In the genomic region with DNA sequence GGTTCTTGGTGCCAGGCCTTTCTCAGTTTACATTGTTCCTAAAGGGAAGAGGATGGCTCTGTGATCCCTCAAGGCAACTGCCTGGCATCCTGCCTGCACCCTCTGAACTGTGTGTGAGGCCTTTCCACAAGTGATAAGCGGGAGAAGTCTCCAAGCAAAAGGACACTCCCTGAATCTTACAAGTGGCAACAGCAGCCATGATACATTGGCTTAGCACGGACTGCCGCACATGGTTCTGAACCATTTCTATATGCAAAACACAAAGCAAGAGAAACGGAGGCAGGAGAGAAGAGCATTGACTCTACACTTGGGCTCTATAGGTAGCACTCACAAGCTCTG, we compare ENCODE assay signal across 8 mouse cellular contexts. TPM values are rescaled to one million over a fixed set of nuclear protein-coding genes. Genes with fewer than 3 reads are reported as not detected.
DNase-seq lines count a peak whose midpoint lies in the region; ATAC-seq and TF ChIP-seq lines count a peak whose summit lies in the region.

No protein-coding gene starts in this region.

- no peaks in the 10 kb centered on the region for H3K27me3 ChIP-seq in lung, postnatal 0 days (replicated peaks; ENCODE audit: insufficient read depth, low read length)
- H3K27me3 ChIP-seq in intestine, embryonic 15.5 days (replicated peaks) = no peaks in the 10 kb centered on the region
- no peaks in the 10 kb centered on the region for H3K27me3 ChIP-seq in small intestine, adult 2 months (ENCODE audit: control insufficient read depth, insufficient read depth, low read length)

- H3K36me3 ChIP-seq in lung, postnatal 0 days (ENCODE audit: insufficient read depth, low read length) = no peaks in the 10 kb centered on the region
- no peaks in the 10 kb centered on the region for H3K36me3 ChIP-seq in intestine, embryonic 15.5 days
- H3K36me3 ChIP-seq in small intestine, adult 2 months (ENCODE audit: control insufficient read depth, insufficient read depth, low read length) = no peaks in the 10 kb centered on the region

- H3K4me3 ChIP-seq in lung, postnatal 0 days (ENCODE audit: low read depth, low read length) = no peak overlapping the region
- no peak overlapping the region for H3K4me3 ChIP-seq in lung, adult 2 months (replicated peaks; ENCODE audit: extremely low read depth, low read depth, low read length)
- no peak overlapping the region for H3K4me3 ChIP-seq in intestine, embryonic 15.5 days (replicated peaks)
- no peak overlapping the region; the same call in 1 of the 2 replicates for H3K4me3 ChIP-seq in small intestine, adult 2 months (ENCODE audit: low read depth, low read length)

- peak overlapping the region; percentile 87 for H3K27ac ChIP-seq in lung, postnatal 0 days (ENCODE audit: low read length)
- H3K27ac ChIP-seq in intestine, embryonic 15.5 days = peak overlapping the region; percentile 66
- H3K27ac ChIP-seq in small intestine, adult 2 months (ENCODE audit: insufficient read depth, low read depth, low read length) = peak overlapping the region; percentile 90

- H3K4me1 ChIP-seq in lung, postnatal 0 days (ENCODE audit: insufficient read depth, low read depth, low read length) = peaks cover 39% of the 10 kb centered on the region
- H3K4me1 ChIP-seq in lung, adult 2 months (ENCODE audit: control insufficient read depth, insufficient read depth, low read length) = peaks cover 17% of the 10 kb centered on the region
- peaks cover 50% of the 10 kb centered on the region for H3K4me1 ChIP-seq in intestine, embryonic 15.5 days (replicated peaks)
- peaks cover 47% of the 10 kb centered on the region for H3K4me1 ChIP-seq in small intestine, adult 2 months (ENCODE audit: control insufficient read depth, insufficient read depth, insufficient read length, low read length)

- peak overlapping the region; percentile 77 for H3K4me2 ChIP-seq in lung, postnatal 0 days (replicated peaks; ENCODE audit: low read depth, low read length)
- peak overlapping the region; percentile 93 for H3K4me2 ChIP-seq in intestine, embryonic 15.5 days (replicated peaks)

- TF ChIP-seq CTCF in lung, postnatal 0 days (IDR thresholded peaks at IDR 0.05) = no peak
- TF ChIP-seq CTCF in lung, adult 2 months (IDR thresholded peaks at IDR 0.05; ENCODE audit: insufficient read depth, low read length) = no peak
- no peak for TF ChIP-seq CTCF in small intestine, adult 2 months (IDR thresholded peaks at IDR 0.05; ENCODE audit: extremely low read depth, insufficient read length, insufficient replicate concordance, low read depth, low read length)

- WGBS in lung, postnatal 0 days = 57% methylated on average over 4 of the region's 4 CpGs
- WGBS in lung, adult 2 months = 73% methylated on average over 4 of the region's 4 CpGs
- 75% methylated on average over 4 of the region's 4 CpGs for WGBS in intestine, embryonic 15.5 days
- WGBS in small intestine, adult 2 months = 48% methylated on average over 4 of the region's 4 CpGs

- no peak for ATAC-seq in lung, postnatal 0 days
- ATAC-seq in intestine, embryonic 15.5 days = no peak

- no peak for TF ChIP-seq EP300 in lung, postnatal 0 days (IDR thresholded peaks at IDR 0.05)

- H3K9ac ChIP-seq in lung, postnatal 0 days (replicated peaks; ENCODE audit: low read depth) = no peak overlapping the region
- no peak overlapping the region for H3K9ac ChIP-seq in intestine, embryonic 15.5 days

- peak; percentile 62 for DNase-seq in adrenal gland, adult 2 months
- no peak for DNase-seq in adrenal gland, postnatal 4 days (ENCODE audit: low spot score in 2 of 2)
- DNase-seq in lung, postnatal 0 days (ENCODE audit: low spot score) = peak; percentile 48
- DNase-seq in lung, adult 2 months = no peak
- no peak for DNase-seq in cerebellum, postnatal 4 days (ENCODE audit: low spot score in 2 of 2)
- no peak for DNase-seq in right cerebral cortex, postnatal 36 days (ENCODE audit: low spot score in 2 of 2)

- H3K9me3 ChIP-seq in lung, postnatal 0 days (ENCODE audit: low read length) = no peaks in the 10 kb centered on the region
- no peaks in the 10 kb centered on the region for H3K9me3 ChIP-seq in intestine, embryonic 15.5 days

- no peak for TF ChIP-seq POLR2A in lung, adult 2 months (IDR thresholded peaks at IDR 0.05; ENCODE audit: borderline replicate concordance, extremely low read depth, low read depth, low read length)
- no peak for TF ChIP-seq POLR2A in small intestine, adult 2 months (IDR thresholded peaks at IDR 0.05; ENCODE audit: low read depth, low read length)

RNA-seq across cellular contexts. Expression of gene Lrrc75a, which starts 3.0 kb away (rescaled TPM):
- 10 to 100 TPM; 17.5 to 40.5 TPM for total RNA-seq in adrenal gland, adult 2 months (2021)
- polyA plus RNA-seq in adrenal gland, adult 2 months (2012; rRNA removed) = 46.9 and 73.5 TPM in 2 replicates
- 10 to 100 TPM; 47.8 to 53.0 TPM for total RNA-seq in adrenal gland, postnatal 4 days (2021)
- polyA plus RNA-seq in lung, postnatal 0 days (2015; fragmentation: Nextera tagmentation; extraction: Ambion mirVana) = 15.0 and 18.2 TPM in 2 replicates
- polyA plus RNA-seq in lung, adult 2 months (2012; rRNA removed) = 25.8 and 29.0 TPM in 2 replicates
- polyA plus RNA-seq in intestine, embryonic 15.5 days (2015; fragmentation: Nextera tagmentation; extraction: Ambion mirVana) = 17.3 and 20.9 TPM in 2 replicates
- 40.6 and 109 TPM in 2 replicates for polyA plus RNA-seq in small intestine, adult 2 months (2012; rRNA removed)

RNA-seq across cellular contexts. Expression of gene Mmgt2, which starts 3.2 kb away (rescaled TPM):
- 10 to 100 TPM; 34.5 to 47.3 TPM for total RNA-seq in adrenal gland, adult 2 months (2021)
- 87.2 and 88.1 TPM in 2 replicates for polyA plus RNA-seq in adrenal gland, adult 2 months (2012; rRNA removed)
- 10 to 100 TPM; 49.0 to 53.5 TPM for total RNA-seq in adrenal gland, postnatal 4 days (2021)
- 22.3 and 27.9 TPM in 2 replicates for polyA plus RNA-seq in lung, postnatal 0 days (2015; fragmentation: Nextera tagmentation; extraction: Ambion mirVana)
- polyA plus RNA-seq in lung, adult 2 months (2012; rRNA removed) = 38.6 and 38.8 TPM in 2 replicates
- polyA plus RNA-seq in intestine, embryonic 15.5 days (2015; fragmentation: Nextera tagmentation; extraction: Ambion mirVana) = 71.8 and 72.4 TPM in 2 replicates
- polyA plus RNA-seq in small intestine, adult 2 months (2012; rRNA removed) = 20.0 and 26.4 TPM in 2 replicates

Comparison
In these comparisons a context has a peak if more than half of its experiments do, and no peak if none do; other contexts are left out.
1. DNase-seq: peak in adrenal gland, adult 2 months (single experiment) and lung, postnatal 0 days (single experiment); none in adrenal gland, postnatal 4 days (0 of 2), lung, adult 2 months (single experiment), cerebellum, postnatal 4 days (0 of 2) and right cerebral cortex, postnatal 36 days (0 of 2).
2. Peak in every context shown above with its lines, with median percentiles within 50 percentile points of each other: H3K27ac ChIP-seq.